Mouse (Mus musculus) midbrain, embryonic 13.5 days (tissue): Measurements from ENCODE around the gene B4galnt3. TPM values are rescaled to one million over a fixed set of nuclear protein-coding genes. Genes with fewer than 3 reads are reported as not detected.

ENCODE experiments used
- ATAC-seq: fragments of 200-750 bp; cut with Nextera tagmentation; 2 replicates; pipeline ENCODE4 v1.8.0; 2017; ENCODE audit warnings: mild to moderate bottlenecking, moderate TSS enrichment, moderate library complexity
- H3K27ac ChIP-seq: fragments of 300-500 bp; sonication (generic); 2 replicates; pipeline ENCODE4 v1.5.1; 2015; ENCODE audit warnings: inconsistent platforms, mild to moderate bottlenecking, moderate library complexity
- H3K27me3 ChIP-seq: fragments of 300-500 bp; sonication (generic); 2 replicates; pipeline ENCODE4 v1.6.1; 2015; ENCODE audit warnings: mild to moderate bottlenecking, inconsistent platforms
- H3K36me3 ChIP-seq: fragments of 300-500 bp; sonication (generic); 2 replicates; pipeline ENCODE4 v1.6.1; 2015; ENCODE audit warnings: mild to moderate bottlenecking, inconsistent platforms
- H3K4me1 ChIP-seq: fragments of 300-500 bp; sonication (generic); replicated peaks from 2 replicates; pipeline ENCODE4 v1.6.1; 2015; ENCODE audit warnings: inconsistent platforms
- H3K4me2 ChIP-seq: fragments of 300-500 bp; sonication (generic); replicated peaks from 2 replicates; pipeline ENCODE4 v1.6.1; 2015; ENCODE audit warnings: moderate library complexity, mild to moderate bottlenecking, inconsistent platforms
- H3K4me3 ChIP-seq: fragments of 300-500 bp; sonication (generic); replicated peaks from 2 replicates; pipeline ENCODE4 v1.5.1; 2015; ENCODE audit warnings: mild to moderate bottlenecking, inconsistent platforms
- H3K9ac ChIP-seq: fragments of 300-500 bp; sonication (generic); replicated peaks from 2 replicates; pipeline ENCODE4 v1.6.1; 2015; ENCODE audit warnings: mild to moderate bottlenecking, inconsistent platforms
- H3K9me3 ChIP-seq: fragments of 300-500 bp; sonication (generic); 2 replicates; pipeline ENCODE4 v1.6.1; 2016; ENCODE audit warnings: mild to moderate bottlenecking, inconsistent platforms
- WGBS: fragments of 180-500 bp; shearing (Covaris S2); methylation state at CpG from one replicate; pipeline ENCODE4 v1.1.7; 2015; 5-methylcytosine and 5-hydroxymethylcytosine counted together
- polyA plus RNA-seq: library from polyadenylated mRNA; unstranded; fragments of >200 nt; fragmentation: Nextera tagmentation; extraction: Ambion mirVana; gene quantifications from 2 replicates; pipeline ENCODE4 v1.2.1, GENCODE M21; 2015

Gene B4galnt3
- 0.06 and 0.09 TPM in 2 replicates for polyA plus RNA-seq

DNA sequence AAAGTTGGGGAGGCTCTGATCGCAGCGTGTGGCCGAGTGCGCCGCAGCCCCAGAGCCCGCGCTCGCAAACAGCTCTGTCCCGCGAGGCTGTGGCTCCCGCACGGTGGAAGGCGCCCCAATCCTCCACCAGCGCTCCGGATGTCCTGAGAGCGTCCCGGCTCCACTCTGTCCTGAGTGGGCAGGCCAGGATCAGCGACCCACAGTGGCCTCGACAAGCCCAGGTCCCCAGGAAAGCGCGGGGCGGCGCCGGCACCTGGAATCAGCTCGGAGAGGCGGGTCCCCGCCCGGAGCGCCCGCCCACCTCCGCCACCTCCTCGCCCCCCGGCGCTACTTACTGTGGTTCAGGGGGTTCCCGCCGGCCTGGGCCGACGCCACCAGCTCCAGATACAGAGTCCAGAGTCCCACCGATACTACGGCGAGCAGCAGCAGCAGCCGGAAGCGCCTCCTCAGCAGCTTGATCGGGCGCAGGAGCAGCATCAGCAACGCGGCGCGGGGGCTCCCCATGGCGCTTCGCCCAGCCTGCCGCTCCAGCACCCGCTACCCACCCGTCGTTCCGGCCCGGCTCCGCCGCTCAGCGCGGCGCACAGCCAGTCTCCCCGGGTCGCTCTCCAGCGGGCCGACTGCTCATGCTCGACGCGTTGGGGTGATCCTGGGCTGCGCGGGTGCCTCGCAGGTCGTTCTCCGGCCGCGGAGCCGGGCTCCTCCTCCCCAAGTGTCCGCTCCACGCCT, at the start of gene B4galnt3, which contains the start of gene D330020A13Rik:
TSS of gene B4galnt3 (minus strand) at position 504 of the 729 bp plus-strand sequence.
TSS of gene D330020A13Rik (plus strand) at position 309 of the 729 bp plus-strand sequence.
- peak within 1 kb of the TSS; percentile 62 for H3K4me3 ChIP-seq
- WGBS, result under 1% methylated on average over 79 of the region's 79 CpGs
- peak within 1 kb of the TSS; percentile 67 for H3K9ac ChIP-seq
- no peaks in the 10 kb centered on the region for H3K36me3 ChIP-seq
- H3K27me3 ChIP-seq, result peaks cover 44% of the 10 kb centered on the region
- peak within 1 kb of the TSS; percentile 98 for H3K4me2 ChIP-seq
- peaks cover 11% of the 10 kb centered on the region for H3K4me1 ChIP-seq
- ATAC-seq, result peak; percentile 87
- H3K27ac ChIP-seq, result no peak within 1 kb of the TSS
- no peaks in the 10 kb centered on the region for H3K9me3 ChIP-seq

DNA sequence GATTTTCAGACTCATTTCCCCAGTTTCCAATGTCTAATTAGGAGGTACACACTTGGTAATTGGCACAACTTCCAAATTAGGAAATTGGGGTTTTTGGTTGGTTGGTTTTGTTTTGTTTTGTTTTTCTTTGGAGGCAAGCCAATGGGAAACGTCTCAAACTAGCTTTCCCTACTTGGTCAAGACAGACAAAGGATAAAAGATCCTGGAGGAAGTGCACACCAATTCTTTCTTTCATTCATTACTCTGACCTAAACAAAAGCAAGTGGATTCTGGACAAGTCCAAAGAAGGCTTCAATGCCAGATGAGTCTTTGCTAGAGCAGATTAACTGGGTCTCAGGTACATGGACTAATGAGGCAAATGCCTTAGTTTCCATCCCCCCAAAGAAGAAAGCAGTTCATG, 49.6 kb upstream of the B4galnt3 start:
- H3K36me3 ChIP-seq, result peaks cover 60% of the 10 kb centered on the region
- H3K27me3 ChIP-seq, result no peaks in the 10 kb centered on the region
- H3K4me1 ChIP-seq, result no peaks in the 10 kb centered on the region
- H3K4me2 ChIP-seq, result no peak overlapping the region
- H3K4me3 ChIP-seq, result no peak overlapping the region
- no peak overlapping the region for H3K9ac ChIP-seq
- WGBS, result 65% methylated on average over 1 of the region's 1 CpGs
- H3K27ac ChIP-seq, result no peak overlapping the region
- no peak for ATAC-seq
- no peaks in the 10 kb centered on the region for H3K9me3 ChIP-seq

DNA sequence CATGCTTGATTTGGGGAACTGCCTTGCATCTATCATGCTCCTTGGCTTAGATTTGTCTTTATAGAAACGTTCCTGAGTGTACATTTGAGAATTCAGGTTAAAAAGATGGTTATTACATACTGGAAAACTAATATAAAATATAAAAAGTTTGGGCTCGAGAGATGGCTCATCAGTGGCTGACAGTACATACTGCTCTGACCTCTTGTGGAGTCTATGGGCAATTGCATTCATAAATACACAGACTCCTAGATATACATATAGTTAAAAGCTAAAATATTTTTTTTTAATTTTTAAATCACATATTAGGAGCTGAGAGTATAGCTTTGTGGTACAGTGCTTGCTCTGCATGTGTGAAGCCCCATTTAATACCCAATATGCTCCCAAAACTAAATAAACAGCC, 38.0 kb upstream of the B4galnt3 start:
- no peak overlapping the region for H3K27ac ChIP-seq
- no peak overlapping the region for H3K9ac ChIP-seq
- no peaks in the 10 kb centered on the region for H3K4me1 ChIP-seq
- H3K9me3 ChIP-seq, result no peaks in the 10 kb centered on the region
- WGBS, result 84% methylated on average over 2 of the region's 2 CpGs
- peaks cover 73% of the 10 kb centered on the region for H3K36me3 ChIP-seq
- no peak overlapping the region for H3K4me2 ChIP-seq
- no peak overlapping the region for H3K4me3 ChIP-seq
- ATAC-seq, result no peak
- no peaks in the 10 kb centered on the region for H3K27me3 ChIP-seq

DNA sequence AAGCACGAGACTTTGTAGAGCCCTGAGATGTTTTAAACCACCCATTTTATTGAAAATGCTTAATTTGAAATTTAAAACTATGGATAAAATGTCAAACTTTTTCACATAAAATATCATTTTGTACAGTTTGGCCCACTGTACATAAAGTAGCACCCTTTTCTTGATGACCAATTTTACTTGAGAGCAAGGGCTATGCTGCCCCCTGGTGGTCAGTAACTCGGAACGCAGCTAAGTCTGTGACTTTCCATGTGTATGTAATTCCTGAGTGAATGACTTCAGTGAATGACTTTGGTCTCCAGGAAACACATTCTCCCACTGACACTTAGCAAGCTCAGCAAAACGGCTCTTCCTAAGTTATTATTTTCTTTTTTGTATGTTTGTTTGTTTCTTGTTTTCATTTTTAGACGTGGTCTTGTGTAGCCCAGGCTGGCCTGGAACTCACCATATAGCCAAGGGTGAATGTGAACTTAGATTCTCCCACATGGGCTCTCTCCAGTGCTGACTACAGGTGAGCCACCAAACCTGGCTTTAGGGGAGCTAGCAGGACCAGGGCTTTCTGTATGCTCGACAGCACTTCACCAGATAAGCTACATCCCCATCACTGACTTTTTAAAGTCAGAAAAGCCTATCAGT, 30.1 kb upstream of the B4galnt3 start:
- H3K36me3 ChIP-seq, result peaks cover 20% of the 10 kb centered on the region
- no peaks in the 10 kb centered on the region for H3K4me1 ChIP-seq
- H3K4me2 ChIP-seq, result no peak overlapping the region
- H3K4me3 ChIP-seq, result no peak overlapping the region
- H3K9ac ChIP-seq, result no peak overlapping the region
- ATAC-seq, result 0 out of 2 replicates have a peak, but pooled peaks have one; percentile 9
- H3K27me3 ChIP-seq, result no peaks in the 10 kb centered on the region
- H3K27ac ChIP-seq, result no peak overlapping the region
- 26% methylated on average over 6 of the region's 6 CpGs for WGBS
- no peaks in the 10 kb centered on the region for H3K9me3 ChIP-seq

DNA sequence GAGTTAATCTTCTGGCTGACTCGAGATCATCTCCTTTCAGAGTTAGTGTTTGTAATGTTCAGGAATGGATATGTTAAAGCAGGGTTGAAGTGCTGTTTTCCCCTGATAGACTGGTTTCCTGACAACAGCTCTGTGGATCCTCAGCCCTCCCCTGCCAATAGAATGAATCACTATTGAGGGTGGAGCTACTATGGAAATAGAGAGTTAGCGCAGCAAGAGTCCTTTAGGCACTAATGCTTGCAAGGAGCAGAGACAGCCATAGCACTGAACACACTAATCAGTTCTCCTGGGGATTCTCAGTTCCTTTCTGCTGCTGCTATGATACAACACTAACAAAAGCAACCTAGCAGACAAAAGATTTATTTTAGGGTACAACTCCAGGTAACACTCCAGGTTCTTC, 26.0 kb upstream of the B4galnt3 start:
- no peak overlapping the region for H3K9ac ChIP-seq
- no peak overlapping the region for H3K4me2 ChIP-seq
- H3K4me3 ChIP-seq, result no peak overlapping the region
- no peaks in the 10 kb centered on the region for H3K27me3 ChIP-seq
- no peak for ATAC-seq
- no peaks in the 10 kb centered on the region for H3K4me1 ChIP-seq
- 64% methylated on average over 2 of the region's 2 CpGs for WGBS
- H3K9me3 ChIP-seq, result no peaks in the 10 kb centered on the region
- H3K27ac ChIP-seq, result no peak overlapping the region
- H3K36me3 ChIP-seq, result peaks cover 8% of the 10 kb centered on the region

DNA sequence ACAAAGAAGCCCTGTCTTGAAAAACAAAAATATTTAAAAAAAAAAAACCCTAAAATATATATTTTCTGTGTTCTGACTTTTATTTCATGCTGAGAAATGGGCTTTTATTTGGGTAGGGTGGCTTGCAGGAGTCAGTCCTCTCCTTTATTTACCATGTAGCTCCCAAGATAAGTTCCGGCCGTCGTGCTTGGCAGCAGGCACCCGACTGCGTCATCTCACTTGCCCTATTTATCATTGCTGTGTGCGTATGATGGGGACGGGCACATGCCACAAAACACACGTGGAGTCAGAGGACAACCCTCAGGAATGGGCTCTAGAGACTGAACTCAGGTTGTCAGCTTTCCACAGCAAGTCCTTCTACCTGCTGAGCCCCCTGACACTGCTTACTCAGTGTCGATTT, 24.8 kb upstream of the B4galnt3 start:
- Histone ChIP-seq H3K4me2 (no peak overlapping the region), H3K9me3 (no peaks in the 10 kb centered on the region), H3K4me1 (no peaks in the 10 kb centered on the region), H3K36me3 (no peaks in the 10 kb centered on the region), H3K9ac (no peak overlapping the region), H3K27ac (no peak overlapping the region), H3K27me3 (no peaks in the 10 kb centered on the region), H3K4me3 (no peak overlapping the region)
- no peak for ATAC-seq
- 90% methylated on average over 9 of the region's 9 CpGs for WGBS

DNA sequence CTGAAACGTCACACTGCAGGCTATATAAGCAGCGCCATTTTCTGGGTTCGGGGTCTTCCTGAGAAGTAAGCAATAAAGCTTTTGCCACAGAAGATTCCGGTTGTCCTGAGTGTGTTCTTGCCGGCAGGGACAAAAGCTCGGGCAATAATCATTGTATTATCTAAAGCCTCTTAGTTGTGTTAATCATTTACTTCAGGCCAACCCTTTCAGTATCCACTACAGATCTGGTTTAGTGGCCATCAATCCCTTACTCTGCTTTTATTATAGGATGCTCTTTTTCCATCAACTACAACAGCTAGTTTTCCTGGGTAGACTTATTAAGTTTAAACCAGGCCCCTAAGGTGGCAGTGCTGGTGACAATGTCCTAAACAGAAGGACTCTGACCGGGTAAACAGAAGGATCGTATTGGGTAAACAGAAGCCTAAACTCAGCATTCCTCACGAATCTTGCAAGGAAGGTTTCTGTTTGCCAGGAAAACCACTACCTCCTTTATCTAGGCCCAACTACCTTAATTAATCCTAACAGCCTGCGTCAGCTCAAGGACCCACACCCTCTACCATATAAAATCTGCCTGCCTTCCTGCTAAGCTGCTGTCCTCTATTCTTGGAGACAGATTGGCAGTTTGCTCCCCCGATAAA, 24.1 kb upstream of the B4galnt3 start:
- Histone ChIP-seq H3K9ac (no peak overlapping the region), H3K4me1 (no peaks in the 10 kb centered on the region), H3K27me3 (no peaks in the 10 kb centered on the region), H3K9me3 (no peaks in the 10 kb centered on the region), H3K36me3 (no peaks in the 10 kb centered on the region), H3K4me2 (no peak overlapping the region), H3K4me3 (no peak overlapping the region), H3K27ac (no peak overlapping the region)
- ATAC-seq, result no peak
- 84% methylated on average over 11 of the region's 11 CpGs for WGBS

DNA sequence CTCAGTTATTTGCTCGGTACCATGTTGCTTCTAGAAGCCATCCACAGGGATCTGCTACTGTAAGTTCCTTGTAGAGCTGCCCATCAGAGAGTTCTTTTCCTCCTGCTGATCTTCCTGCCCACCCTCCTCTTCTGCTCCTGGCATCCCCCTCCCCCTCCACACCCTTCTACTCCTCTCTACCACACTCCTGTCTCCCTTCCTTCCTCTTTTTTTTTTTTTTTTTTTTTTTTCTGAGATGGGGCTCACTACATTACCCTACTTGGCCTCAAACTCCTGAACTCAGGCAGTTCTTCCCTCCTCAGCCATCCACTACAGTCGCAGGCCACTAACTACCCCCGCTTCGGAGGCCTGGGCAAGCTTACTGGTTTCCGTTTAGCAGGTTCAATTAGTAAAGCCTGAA, 18.1 kb upstream of the B4galnt3 start:
- Histone ChIP-seq H3K27me3 (no peaks in the 10 kb centered on the region), H3K4me2 (no peak overlapping the region), H3K9me3 (no peaks in the 10 kb centered on the region), H3K27ac (no peak overlapping the region), H3K36me3 (no peaks in the 10 kb centered on the region), H3K4me1 (no peaks in the 10 kb centered on the region), H3K9ac (no peak overlapping the region), H3K4me3 (no peak overlapping the region)
- WGBS, result 81% methylated on average over 5 of the region's 5 CpGs
- ATAC-seq, result no peak

DNA sequence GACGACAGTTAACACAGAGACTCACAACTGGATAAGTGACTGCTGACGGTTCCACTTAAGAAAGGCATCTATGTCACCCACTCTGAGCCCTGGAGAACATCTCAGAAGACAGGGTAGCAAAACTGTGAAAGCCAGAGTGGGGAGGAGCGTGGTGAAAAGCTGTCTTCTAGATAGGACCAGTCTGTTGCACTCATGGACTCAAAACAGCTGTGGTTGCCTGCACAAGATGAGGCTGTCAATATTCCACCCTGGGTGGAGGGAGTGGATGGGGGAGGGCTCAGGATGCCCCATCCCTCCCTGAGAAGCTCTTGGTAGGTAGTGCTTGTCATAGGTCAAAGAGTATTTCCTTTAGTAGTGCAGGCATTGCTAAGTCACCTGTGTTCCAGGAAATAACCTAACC, 15.4 kb upstream of the B4galnt3 start:
- Histone ChIP-seq H3K36me3 (no peaks in the 10 kb centered on the region), H3K4me2 (no peak overlapping the region), H3K9ac (no peak overlapping the region), H3K4me3 (no peak overlapping the region), H3K27me3 (no peaks in the 10 kb centered on the region), H3K9me3 (no peaks in the 10 kb centered on the region), H3K27ac (no peak overlapping the region), H3K4me1 (no peaks in the 10 kb centered on the region)
- WGBS, result 67% methylated on average over 3 of the region's 3 CpGs
- no peak for ATAC-seq

DNA sequence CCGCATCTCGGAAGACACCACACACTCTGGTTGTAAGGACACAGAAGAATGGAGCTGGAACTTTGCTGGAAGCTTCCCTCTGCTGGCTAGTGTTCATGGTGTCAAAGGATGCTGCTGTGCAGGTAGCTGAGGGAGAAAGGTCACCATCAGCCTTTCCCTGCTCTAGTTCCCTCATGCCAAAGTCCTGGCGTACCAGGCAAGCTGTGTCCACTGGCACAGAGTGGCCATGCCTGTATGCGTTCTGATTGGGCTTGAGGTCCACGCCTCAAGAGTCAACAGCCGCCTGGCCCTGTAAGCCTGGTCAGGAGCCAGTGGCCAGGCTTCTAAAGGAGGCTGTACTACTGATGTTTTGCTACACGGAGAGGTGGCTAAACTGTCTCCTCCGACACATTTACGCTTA, 15.0 kb upstream of the B4galnt3 start:
- Histone ChIP-seq H3K27me3 (no peaks in the 10 kb centered on the region), H3K4me2 (no peak overlapping the region), H3K36me3 (no peaks in the 10 kb centered on the region), H3K4me3 (no peak overlapping the region), H3K9ac (no peak overlapping the region), H3K9me3 (no peaks in the 10 kb centered on the region), H3K27ac (no peak overlapping the region), H3K4me1 (no peaks in the 10 kb centered on the region)
- WGBS, result 79% methylated on average over 9 of the region's 9 CpGs
- no peak for ATAC-seq

DNA sequence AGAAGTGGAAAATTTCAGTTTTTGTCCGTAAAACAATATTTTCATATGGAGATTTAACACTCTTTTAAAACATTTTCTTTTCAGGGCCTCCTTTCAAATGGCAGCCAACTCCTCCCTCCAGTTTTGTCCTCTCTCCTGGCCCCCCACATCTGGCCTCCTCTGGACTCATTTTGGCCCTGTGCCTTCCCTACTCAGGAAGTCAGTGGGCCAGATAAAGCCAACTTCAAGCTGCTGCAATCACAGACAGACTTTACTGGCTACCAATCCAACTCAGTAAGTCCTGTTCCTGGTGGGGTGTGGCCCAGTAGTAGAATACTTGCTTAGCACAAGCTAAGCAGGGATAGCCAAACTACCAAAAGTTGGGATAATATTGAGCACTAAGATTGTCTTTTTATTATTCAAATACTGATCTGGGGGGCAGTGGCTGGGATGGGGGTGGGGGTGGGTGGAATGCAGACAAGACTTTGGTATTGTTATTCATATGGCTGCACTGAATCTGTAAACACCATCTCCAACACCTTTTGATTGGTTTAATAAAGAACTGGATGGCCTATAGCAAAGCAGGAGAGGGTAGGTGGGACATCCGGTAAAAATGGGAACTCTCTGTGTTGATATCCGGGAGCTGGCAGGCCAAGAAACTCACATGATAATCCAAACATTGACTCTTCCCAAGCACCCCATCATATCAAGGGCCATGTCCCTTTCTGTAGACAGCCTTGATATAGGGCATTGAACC, 12.7 kb upstream of the B4galnt3 start:
- WGBS, result 88% methylated on average over 3 of the region's 3 CpGs
- H3K9ac ChIP-seq, result no peak overlapping the region

More for the DNA sequence above, 12.7 kb upstream of the B4galnt3 start:
- Histone ChIP-seq H3K4me1 (no peaks in the 10 kb centered on the region), H3K36me3 (no peaks in the 10 kb centered on the region), H3K4me2 (no peak overlapping the region), H3K27me3 (no peaks in the 10 kb centered on the region; the same call in 1 of the 2 replicates), H3K9me3 (no peaks in the 10 kb centered on the region), H3K4me3 (no peak overlapping the region), H3K27ac (no peak overlapping the region)
- no peak for ATAC-seq
